Mouse (Mus musculus) forelimb bud, embryonic 11.5 days (tissue): ENCODE data around the gene Gm3755.
"Not testable (repeated sequence)": the region's sequence is repeated elsewhere in the genome, so short reads cannot be mapped to it uniquely, and the experiment has no call there.

Experiments used
- DNase-seq: peaks from one replicate; pipeline ENCODE4 v3.0.0-alpha.2; 2012; ENCODE audit warnings: low read depth, low spot score

Gene Gm3755

GRCm38 (mm10) chr14:7450817-7451216, at the start of gene Gm3755:
TSS of gene Gm3755 (minus strand) at chr14:7450917.
- not testable (repeated sequence) for DNase-seq

- not testable (repeated sequence) for DNase-seq
These were observed 38.0 kb upstream of the Gm3755 start for GRCm38 (mm10) chr14:7488731-7489130.

GRCm38 (mm10) chr14:7483662-7484061, 32.9 kb upstream of the Gm3755 start, which contains the start of gene Gm3752:
TSS of gene Gm3752 (minus strand) at chr14:7483762.
- DNase-seq: not testable (repeated sequence)

- DNase-seq: not testable (repeated sequence)
These were observed 28.2 kb downstream of the Gm3755 start for GRCm38 (mm10) chr14:7422496-7422895.
